Mouse (Mus musculus) central nervous system, embryonic 11.5 days (tissue): Measurements from ENCODE around the gene Sertad1. TPM values are rescaled to one million over a fixed set of nuclear protein-coding genes. Genes with fewer than 3 reads are reported as not detected.

Experiments
- polyA plus RNA-seq: library from polyadenylated mRNA; depleted of rRNA; stranded (reverse); fragments of >200 nt; gene quantifications from 2 replicates; pipeline ENCODE4 v1.2.3, GENCODE M21; 2012; rRNA removed

Gene Sertad1
- polyA plus RNA-seq, result 11.8 and 12.2 TPM in 2 replicates

DNA sequence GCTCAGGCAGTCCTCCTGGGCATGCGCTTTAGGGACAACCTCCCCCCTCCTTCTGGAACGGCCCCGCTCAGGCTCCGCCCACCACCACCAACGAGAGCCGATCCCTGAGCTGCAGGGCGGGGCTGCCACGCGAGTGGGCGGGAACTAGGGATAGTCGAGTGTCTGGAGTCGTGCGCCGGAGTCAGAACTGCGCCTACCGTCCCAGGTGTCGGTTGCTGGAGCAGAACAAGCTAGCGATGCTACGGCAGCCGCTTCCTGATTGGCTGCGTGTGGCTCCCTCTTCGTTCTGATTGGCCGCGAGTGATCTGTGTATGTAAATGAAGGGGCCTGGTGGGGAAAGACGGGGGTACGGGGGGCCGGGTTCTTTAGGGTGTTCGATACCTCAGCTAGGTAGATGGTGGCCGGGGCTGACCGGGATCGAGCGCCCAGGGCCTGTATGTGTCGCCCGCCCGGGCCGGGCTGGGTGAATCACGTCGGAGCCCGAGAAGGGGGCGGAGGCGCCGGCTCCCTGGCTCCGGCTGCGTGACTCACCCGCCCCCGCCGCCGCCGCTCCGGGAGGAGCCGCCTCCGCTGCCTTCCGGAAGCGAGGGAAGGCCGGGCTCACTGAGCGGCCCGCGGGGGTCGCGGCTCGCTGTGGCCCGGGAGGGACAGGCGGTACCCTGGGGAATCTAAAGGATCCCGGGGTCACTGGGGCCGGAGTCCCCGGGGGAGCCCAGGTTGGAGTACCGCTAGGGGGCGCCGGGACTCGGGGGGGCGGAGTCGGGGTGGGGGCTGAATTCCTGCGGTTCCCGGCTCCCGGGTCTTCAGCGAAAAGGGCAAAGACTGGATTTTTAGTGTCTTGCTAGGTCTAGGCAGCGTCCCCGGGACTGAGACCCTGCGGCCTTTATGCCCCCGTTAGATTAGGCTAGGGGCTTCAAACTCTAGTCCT, at the start of gene Sertad1:
TSS of gene Sertad1 (plus strand) at position 141 of the 928 bp plus-strand sequence.

DNA sequence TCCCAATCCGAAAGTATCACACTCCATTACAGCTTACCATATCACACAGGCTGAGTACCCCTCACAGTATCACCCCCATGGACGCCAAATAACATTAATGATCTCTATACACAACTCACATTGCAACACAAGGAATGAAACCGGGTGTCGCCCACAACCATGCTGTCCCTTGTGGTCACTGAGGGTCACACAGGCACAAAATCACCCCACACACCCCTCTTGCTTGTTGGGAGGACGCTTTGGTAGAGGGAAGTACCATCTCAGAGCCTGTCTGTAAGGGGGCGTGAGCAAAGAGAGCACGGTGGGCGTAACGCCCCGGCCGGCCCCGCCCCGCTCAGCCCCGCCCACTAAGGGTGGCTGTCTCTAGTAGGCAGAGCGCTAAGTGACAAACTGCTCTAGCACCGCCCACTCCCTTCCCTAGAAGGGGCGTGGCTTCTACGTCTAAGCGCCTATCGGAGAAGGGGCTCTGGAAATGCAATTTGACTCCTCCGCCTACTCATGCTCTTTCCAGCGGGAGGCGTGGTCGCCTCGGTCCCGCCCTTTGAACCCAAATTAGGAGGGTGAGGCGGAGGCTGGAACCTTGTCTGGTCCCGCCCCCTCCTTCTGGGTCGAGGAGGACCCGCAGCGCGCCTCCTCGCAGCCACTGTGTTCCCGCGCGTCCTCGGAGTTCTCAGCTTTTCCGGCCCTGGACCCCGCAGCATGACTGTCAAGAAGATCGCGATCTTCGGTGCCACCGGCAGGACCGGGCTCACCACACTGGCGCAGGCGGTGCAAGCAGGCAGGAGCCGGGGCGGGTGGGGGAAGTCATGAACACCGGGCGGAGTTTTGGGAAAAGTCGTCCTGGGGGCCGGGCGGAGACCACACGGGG, 39.1 kb upstream of the Sertad1 start, which contains the start of the genes Sptbn4 and Blvrb:
TSS of gene Sptbn4 (minus strand) at position 268 of the 868 bp plus-strand sequence.
TSS of gene Blvrb (plus strand) at position 560 of the 868 bp plus-strand sequence.

GRCm38 (mm10) chr7:27473156-27473834, 13.4 kb upstream of the Sertad1 start, which contains the start of gene Sertad3:
TSS of gene Sertad3 (plus strand) at chr7:27473768.

DNA sequence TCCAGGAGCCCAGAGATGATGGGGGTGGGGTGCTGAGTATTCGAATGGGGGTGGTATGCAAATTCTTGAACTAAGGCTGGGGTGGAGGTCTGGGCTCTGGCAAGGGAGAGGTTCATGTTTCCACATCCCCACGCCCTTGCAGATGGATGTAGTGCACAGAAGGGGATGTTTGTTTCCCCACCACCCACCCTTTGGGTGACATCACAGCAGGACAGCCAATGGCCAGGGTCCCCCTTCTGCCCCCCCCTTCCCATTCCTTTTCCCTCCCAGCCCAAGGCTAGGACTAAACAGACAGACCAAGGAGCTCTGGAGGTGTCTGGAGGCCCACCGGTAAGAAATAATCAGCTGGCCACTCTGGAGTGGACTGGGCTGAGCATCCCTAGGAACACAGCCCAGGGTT, 12.3 kb downstream of the Sertad1 start, which contains the start of gene Prx:
TSS of gene Prx (plus strand) at position 289 of the 400 bp plus-strand sequence.

DNA sequence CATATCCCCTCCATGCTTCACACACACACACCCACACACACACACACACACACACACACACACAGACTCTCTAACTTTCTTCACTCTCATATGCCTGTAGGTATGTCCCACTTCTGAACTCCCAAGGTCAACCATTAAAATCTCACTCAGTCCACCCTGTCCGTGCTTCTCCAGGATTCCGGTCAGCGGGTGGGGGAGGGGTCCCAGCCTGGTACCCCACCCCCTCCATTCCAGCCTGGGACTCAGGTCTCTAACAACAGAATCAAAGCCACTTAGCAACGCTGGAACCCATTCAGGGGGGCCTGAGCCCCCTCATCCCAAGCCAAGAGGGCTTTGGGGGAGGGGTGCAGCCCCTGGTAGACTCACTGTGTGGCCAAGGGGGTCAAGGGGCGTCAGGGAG, 36.3 kb downstream of the Sertad1 start, which contains the start of gene Hipk4:
TSS of gene Hipk4 (plus strand) at position 301 of the 400 bp plus-strand sequence.

Other genes with a start within 250 kb of the Sertad1 start
- gene Numbl, start 228.5 kb upstream of the Sertad1 start, polyA plus RNA-seq, result 56.4 and 108 TPM in 2 replicates
- 17.5 and 18.3 TPM in 2 replicates for gene Ltbp4, start 149.2 kb upstream of the Sertad1 start, polyA plus RNA-seq
- 82.6 and 85.8 TPM in 2 replicates for gene Shkbp1, start 130.9 kb upstream of the Sertad1 start, polyA plus RNA-seq
- 0.41 and 0.44 TPM in 2 replicates for gene Gm20479, start 129.5 kb upstream of the Sertad1 start, polyA plus RNA-seq
- 1.5 and 1.6 TPM in 2 replicates for gene Sptbn4, start 39.2 kb upstream of the Sertad1 start, polyA plus RNA-seq
- gene Blvrb, start 38.9 kb upstream of the Sertad1 start, polyA plus RNA-seq, result 65.2 and 71.6 TPM in 2 replicates
- 8.5 and 17.8 TPM in 2 replicates for gene Sertad3, start 13.1 kb upstream of the Sertad1 start, polyA plus RNA-seq
- gene Prx, start 12.4 kb downstream of the Sertad1 start, polyA plus RNA-seq, result 4.6 and 5.3 TPM in 2 replicates
- gene Hipk4, start 36.4 kb downstream of the Sertad1 start, polyA plus RNA-seq, result 2.3 and 3.4 TPM in 2 replicates
- gene Pld3, start 66.3 kb downstream of the Sertad1 start, polyA plus RNA-seq, result 61.2 and 68.5 TPM in 2 replicates
- 24.6 and 32.0 TPM in 2 replicates for gene 2310022A10Rik, start 66.3 kb downstream of the Sertad1 start, polyA plus RNA-seq
- 48.6 and 64.2 TPM in 2 replicates for gene Akt2, start 104.6 kb downstream of the Sertad1 start, polyA plus RNA-seq
- 5.3 and 5.7 TPM in 2 replicates for gene Ttc9b, start 167.0 kb downstream of the Sertad1 start, polyA plus RNA-seq
- gene Map3k10, start 187.7 kb downstream of the Sertad1 start, polyA plus RNA-seq, result 32.1 and 44.5 TPM in 2 replicates
- 4.6 and 5.2 TPM in 2 replicates for gene Zfp607b, start 202.4 kb downstream of the Sertad1 start, polyA plus RNA-seq
- gene Zfp60, start 244.5 kb downstream of the Sertad1 start, polyA plus RNA-seq, result 23.0 and 30.9 TPM in 2 replicates